Mouse (Mus musculus) frontal cortex, postnatal 25 days (tissue): ENCODE measurements around the gene Gatb.

Experiments
- DNase-seq, 2 experiments: peaks; one replicate each; pipeline ENCODE4 v3.0.0; 2022; ENCODE audit warnings: low spot score in 2 of 2

Gatb gene

GRCm38 (mm10) chr3:85592640-85593252, 18.8 kb downstream of the Gatb start:
- DNase-seq, result no peak

- no peak for DNase-seq
Measured at GRCm38 (mm10) chr3:85594452-85594851, 20.5 kb downstream of the Gatb start.

GRCm38 (mm10) chr3:85599526-85599925, 25.6 kb downstream of the Gatb start:
- DNase-seq, result no peak

- no peak for DNase-seq
Measured at GRCm38 (mm10) chr3:85601841-85602305, 28.0 kb downstream of the Gatb start.

- no peak for DNase-seq
Measured at GRCm38 (mm10) chr3:85603811-85604210, 29.9 kb downstream of the Gatb start.

- no peak for DNase-seq
Measured at GRCm38 (mm10) chr3:85606912-85607311, 33.0 kb downstream of the Gatb start.

GRCm38 (mm10) chr3:85607753-85608152, 33.8 kb downstream of the Gatb start:
- DNase-seq, result no peak

GRCm38 (mm10) chr3:85616389-85616788, 42.5 kb downstream of the Gatb start:
- no peak for DNase-seq

GRCm38 (mm10) chr3:85618885-85619284, 45.0 kb downstream of the Gatb start:
- DNase-seq, result no peak

- DNase-seq, result no peak
Measured at GRCm38 (mm10) chr3:85619345-85619744, 45.4 kb downstream of the Gatb start.

- DNase-seq, result no peak
Measured at GRCm38 (mm10) chr3:85619751-85620150, 45.8 kb downstream of the Gatb start.

GRCm38 (mm10) chr3:85629895-85630510, 56.1 kb downstream of the Gatb start:
- no peak for DNase-seq

GRCm38 (mm10) chr3:85633733-85634132, 59.8 kb downstream of the Gatb start:
- DNase-seq, result no peak

GRCm38 (mm10) chr3:85634389-85635125, 60.6 kb downstream of the Gatb start:
- no peak for DNase-seq

GRCm38 (mm10) chr3:85635126-85635419, 61.2 kb downstream of the Gatb start:
- no peak for DNase-seq

GRCm38 (mm10) chr3:85635591-85635990, 61.7 kb downstream of the Gatb start:
- DNase-seq, result no peak

GRCm38 (mm10) chr3:85636716-85637447, 63.0 kb downstream of the Gatb start:
- DNase-seq, result no peak

- no peak for DNase-seq
Measured at GRCm38 (mm10) chr3:85641751-85642150, 67.8 kb downstream of the Gatb start.

- no peak for DNase-seq
Measured at GRCm38 (mm10) chr3:85644814-85645213, 70.9 kb downstream of the Gatb start.

- no peak for DNase-seq
Measured at GRCm38 (mm10) chr3:85645517-85646004, 71.6 kb downstream of the Gatb start.

GRCm38 (mm10) chr3:85649176-85649575, 75.3 kb downstream of the Gatb start:
- DNase-seq, result no peak
